Mouse (Mus musculus): ENCODE measurements at regions not wholly inside any gene's neighbourhood (a gene's known extent, or its start where the extent isn't known, plus 50 kb on each side); places are given as distances from the start of the nearest gene placed in this dataset.

GRCm38 (mm10) chr2:160148516-160148915 lies 185.4 kb downstream of the Gm826 start:
- TF ChIP-seq POLR2A (IDR thresholded peaks at IDR 0.05; ENCODE audit: borderline replicate concordance, control insufficient read depth, low read depth, low read length) (no peak), CTCF (IDR thresholded peaks at IDR 0.05; ENCODE audit: control insufficient read depth, insufficient read depth, low read length) (no peak)
